Mouse (Mus musculus) hindbrain, embryonic 12.5 days (tissue): ENCODE results near the gene Tex2. TPM values are rescaled to one million over a fixed set of nuclear protein-coding genes. Genes with fewer than 3 reads are reported as not detected.
"Not testable (repeated sequence)": the region's sequence is repeated elsewhere in the genome, so short reads cannot be mapped to it uniquely, and the experiment has no call there.

ENCODE experiments used
- ATAC-seq: fragments of 200-750 bp; cut with Nextera tagmentation; 2 replicates; pipeline ENCODE4 v1.8.0; 2017; ENCODE audit warnings: moderate TSS enrichment; ENCODE audit not compliant: low FRiP score
- H3K27ac ChIP-seq: fragments of 300-500 bp; sonication (generic); 2 replicates; pipeline ENCODE4 v1.5.1; 2016; ENCODE audit warnings: mild to moderate bottlenecking
- H3K27me3 ChIP-seq: fragments of 300-500 bp; sonication (generic); 2 replicates; pipeline ENCODE4 v1.6.1; 2016; ENCODE audit warnings: mild to moderate bottlenecking
- H3K36me3 ChIP-seq: fragments of 300-500 bp; sonication (generic); 2 replicates; pipeline ENCODE4 v1.6.1; 2016; ENCODE audit warnings: mild to moderate bottlenecking
- H3K4me1 ChIP-seq: fragments of 300-500 bp; sonication (generic); 2 replicates; pipeline ENCODE4 v1.6.1; 2016
- H3K4me2 ChIP-seq: fragments of 300-500 bp; sonication (generic); replicated peaks from 2 replicates; pipeline ENCODE4 v1.6.1; 2016; ENCODE audit warnings: mild to moderate bottlenecking
- H3K4me3 ChIP-seq: fragments of 300-500 bp; sonication (generic); 2 replicates; pipeline ENCODE4 v1.5.1; 2016; ENCODE audit warnings: mild to moderate bottlenecking
- H3K9ac ChIP-seq: fragments of 300-500 bp; sonication (generic); 2 replicates; pipeline ENCODE4 v1.6.1; 2016; ENCODE audit warnings: mild to moderate bottlenecking, moderate library complexity
- H3K9me3 ChIP-seq: fragments of 300-500 bp; sonication (generic); replicated peaks from 2 replicates; pipeline ENCODE4 v1.6.1; 2016; ENCODE audit warnings: mild to moderate bottlenecking
- WGBS: fragments of 180-500 bp; shearing (Covaris S2); methylation state at CpG from one replicate; pipeline ENCODE4 v1.1.7; 2016; 5-methylcytosine and 5-hydroxymethylcytosine counted together
- polyA plus RNA-seq: library from polyadenylated mRNA; unstranded; fragments of >200 nt; fragmentation: Nextera tagmentation; extraction: Ambion mirVana; gene quantifications from 2 replicates; pipeline ENCODE4 v1.2.1, GENCODE M21; 2016

The Tex2 gene
- polyA plus RNA-seq, 1 experiment from 2014 or later, result 13.3 TPM

- H3K9ac ChIP-seq, result no peak overlapping the region
- no peaks in the 10 kb centered on the region for H3K9me3 ChIP-seq
- H3K4me1 ChIP-seq, result 0 out of 2 replicates have a peak, but pooled peaks cover under 1% of the 10 kb centered on the region
- no peak overlapping the region for H3K4me3 ChIP-seq
- no peaks in the 10 kb centered on the region for H3K27me3 ChIP-seq
- H3K27ac ChIP-seq, result no peak overlapping the region
- H3K36me3 ChIP-seq, result no peaks in the 10 kb centered on the region
- ATAC-seq, result no peak
- WGBS, result 82% methylated on average over 7 of the region's 7 CpGs
- no peak overlapping the region for H3K4me2 ChIP-seq
Measured at GRCm38 (mm10) chr11:106492984-106493669, 120.1 kb downstream of the Tex2 start.

- H3K4me2 ChIP-seq, result no peak overlapping the region
- no peak overlapping the region for H3K9ac ChIP-seq
- WGBS, result 5% methylated on average over 3 of the region's 3 CpGs
Measured at GRCm38 (mm10) chr11:106491393-106491792, 121.8 kb downstream of the Tex2 start.

GRCm38 (mm10) chr11:106490600-106490999 lies 122.6 kb downstream of the Tex2 start:
- H3K9me3 ChIP-seq, result not testable (repeated sequence)
- peaks cover 10% of the 10 kb centered on the region; the same call in 1 of the 2 replicates for H3K4me1 ChIP-seq

More at GRCm38 (mm10) chr11:106491393-106491792, 121.8 kb downstream of the Tex2 start:
- H3K9me3 ChIP-seq, result no peaks in the 10 kb centered on the region
- H3K4me3 ChIP-seq, result no peak overlapping the region
- H3K36me3 ChIP-seq, result no peaks in the 10 kb centered on the region
- ATAC-seq, result no peak
- H3K4me1 ChIP-seq, result peaks cover 6% of the 10 kb centered on the region; the same call in 1 of the 2 replicates
- H3K27me3 ChIP-seq, result no peaks in the 10 kb centered on the region
- H3K27ac ChIP-seq, result no peak overlapping the region

GRCm38 (mm10) chr11:106490057-106490456 lies 123.2 kb downstream of the Tex2 start:
- Histone ChIP-seq H3K27ac (no peak overlapping the region), H3K4me1 (peaks cover 10% of the 10 kb centered on the region; the same call in 1 of the 2 replicates), H3K9me3 (no peaks in the 10 kb centered on the region), H3K27me3 (no peaks in the 10 kb centered on the region), H3K36me3 (no peaks in the 10 kb centered on the region), H3K9ac (no peak overlapping the region), H3K4me3 (no peak overlapping the region), H3K4me2 (no peak overlapping the region)
- ATAC-seq, result no peak
- 67% methylated on average over 10 of the region's 10 CpGs for WGBS

More at GRCm38 (mm10) chr11:106490600-106490999, 122.6 kb downstream of the Tex2 start:
- 92% methylated on average over 6 of the region's 6 CpGs for WGBS
- H3K9ac ChIP-seq, H3K4me3 ChIP-seq, H3K4me2 ChIP-seq, H3K27ac ChIP-seq, H3K27me3 ChIP-seq, ATAC-seq, H3K36me3 ChIP-seq: not testable (repeated sequence)

GRCm38 (mm10) chr11:106489036-106489693 lies 124.1 kb downstream of the Tex2 start:
- H3K9ac ChIP-seq, result no peak overlapping the region
- peaks cover 10% of the 10 kb centered on the region; the same call in 1 of the 2 replicates for H3K4me1 ChIP-seq
- H3K27me3 ChIP-seq, result no peaks in the 10 kb centered on the region
- H3K4me3 ChIP-seq, result no peak overlapping the region
- no peak for ATAC-seq
- 63% methylated on average over 7 of the region's 7 CpGs for WGBS
- no peak overlapping the region for H3K27ac ChIP-seq
- no peak overlapping the region for H3K4me2 ChIP-seq
- H3K9me3 ChIP-seq, result no peaks in the 10 kb centered on the region
- H3K36me3 ChIP-seq, result no peaks in the 10 kb centered on the region

- Histone ChIP-seq H3K4me1 (peaks cover 10% of the 10 kb centered on the region; the same call in 1 of the 2 replicates), H3K27me3 (no peaks in the 10 kb centered on the region), H3K4me2 (peak overlapping the region; percentile 88), H3K36me3 (no peaks in the 10 kb centered on the region), H3K9me3 (no peaks in the 10 kb centered on the region), H3K9ac (no peak overlapping the region; the same call in 1 of the 2 replicates), H3K27ac (peak overlapping the region; percentile 12; the same call in 1 of the 2 replicates), H3K4me3 (peak overlapping the region; percentile 86)
- 13% methylated on average over 17 of the region's 17 CpGs for WGBS
- ATAC-seq, result peak; percentile 54
Measured at GRCm38 (mm10) chr11:106488126-106488561, 125.1 kb downstream of the Tex2 start.

GRCm38 (mm10) chr11:106487733-106488115 lies 125.5 kb downstream of the Tex2 start, which contains the start of gene Ern1:
Ern1 (minus strand) TSS chr11:106487852.
- Histone ChIP-seq H3K36me3 (no peaks in the 10 kb centered on the region), H3K27ac (peak within 1 kb of the TSS; percentile 79), H3K4me2 (peak within 1 kb of the TSS; percentile 88), H3K9ac (peak within 1 kb of the TSS; percentile 79), H3K27me3 (no peaks in the 10 kb centered on the region), H3K4me1 (peaks cover 10% of the 10 kb centered on the region; the same call in 1 of the 2 replicates), H3K9me3 (no peaks in the 10 kb centered on the region), H3K4me3 (peak within 1 kb of the TSS; percentile 86)
- peak; percentile 95 for ATAC-seq
- WGBS, result under 1% methylated on average over 20 of the region's 28 CpGs

- under 1% methylated on average over 70 of the region's 86 CpGs for WGBS
- Histone ChIP-seq H3K4me3 (peak overlapping the region; percentile 86), H3K9me3 (no peaks in the 10 kb centered on the region), H3K27ac (peak overlapping the region; percentile 79), H3K4me2 (peak overlapping the region; percentile 88), H3K4me1 (peaks cover 10% of the 10 kb centered on the region; the same call in 1 of the 2 replicates), H3K36me3 (no peaks in the 10 kb centered on the region), H3K27me3 (no peaks in the 10 kb centered on the region), H3K9ac (peak overlapping the region; percentile 79)
- peak; percentile 90 for ATAC-seq
Measured at GRCm38 (mm10) chr11:106486866-106487732, 126.1 kb downstream of the Tex2 start.

- H3K4me2 ChIP-seq, result peak overlapping the region; percentile 88
- H3K36me3 ChIP-seq, result no peaks in the 10 kb centered on the region
- no peak overlapping the region for H3K27ac ChIP-seq
- ATAC-seq, result no peak
- H3K4me1 ChIP-seq, result peaks cover 10% of the 10 kb centered on the region; the same call in 1 of the 2 replicates
- no peaks in the 10 kb centered on the region for H3K27me3 ChIP-seq
- peak overlapping the region; percentile 86 for H3K4me3 ChIP-seq
- peak overlapping the region; percentile 38; the same call in 1 of the 2 replicates for H3K9ac ChIP-seq
- WGBS, result 58% methylated on average over 16 of the region's 16 CpGs
- no peaks in the 10 kb centered on the region for H3K9me3 ChIP-seq
Measured at GRCm38 (mm10) chr11:106486042-106486865, 127.0 kb downstream of the Tex2 start.

- H3K27ac ChIP-seq, result no peak overlapping the region
- no peaks in the 10 kb centered on the region for H3K36me3 ChIP-seq
- H3K4me3 ChIP-seq, result no peak overlapping the region
- no peaks in the 10 kb centered on the region for H3K27me3 ChIP-seq
- peaks cover 10% of the 10 kb centered on the region; the same call in 1 of the 2 replicates for H3K4me1 ChIP-seq
- no peak overlapping the region for H3K4me2 ChIP-seq
- WGBS, result 88% methylated on average over 4 of the region's 4 CpGs
- H3K9ac ChIP-seq, result no peak overlapping the region
- H3K9me3 ChIP-seq, result no peaks in the 10 kb centered on the region
- ATAC-seq, result no peak
Measured at GRCm38 (mm10) chr11:106485611-106486010, 127.6 kb downstream of the Tex2 start.

- H3K4me1 ChIP-seq, result peaks cover 10% of the 10 kb centered on the region; the same call in 1 of the 2 replicates
- H3K27ac ChIP-seq, result no peak overlapping the region
- no peaks in the 10 kb centered on the region for H3K27me3 ChIP-seq
- H3K9ac ChIP-seq, result no peak overlapping the region
- H3K4me2 ChIP-seq, result no peak overlapping the region
- 95% methylated on average over 4 of the region's 4 CpGs for WGBS
- no peaks in the 10 kb centered on the region for H3K36me3 ChIP-seq
- no peak overlapping the region for H3K4me3 ChIP-seq
- ATAC-seq, result no peak
- no peaks in the 10 kb centered on the region for H3K9me3 ChIP-seq
Measured at GRCm38 (mm10) chr11:106484875-106485274, 128.3 kb downstream of the Tex2 start.
